Mouse (Mus musculus) gastrocnemius, postnatal 4 days (tissue): Measurements from ENCODE around the gene S100a1. TPM values are rescaled to one million over a fixed set of nuclear protein-coding genes. Genes with fewer than 3 reads are reported as not detected.

Experiments used
- DNase-seq, 2 experiments: peaks; one replicate each; pipeline ENCODE4 v3.0.0; 2021 to 2022; ENCODE audit warnings: low spot score in 2 of 2, mixed read lengths in 2 of 2
- total RNA-seq, 2 experiments: library from RNA; stranded (reverse); gene quantifications; 2 replicates each; pipeline ENCODE4 v1.2.3; 2021

S100a1 gene
- total RNA-seq, 2 experiments from 2014 or later, result 27.3 to 31.2 TPM

- no peak for DNase-seq
Observed at GRCm38 (mm10) chr3:90512948-90513642, 1.1 kb downstream of the S100a1 start.

GRCm38 (mm10) chr3:90512276-90512675, 1.9 kb downstream of the S100a1 start:
- DNase-seq, result no peak

- no peak for DNase-seq
Observed at GRCm38 (mm10) chr3:90509747-90510123, 4.5 kb downstream of the S100a1 start.

GRCm38 (mm10) chr3:90508950-90509746, 5.0 kb downstream of the S100a1 start, which contains the start of gene Chtop:
Gene Chtop, minus strand, starts transcription at chr3:90509498.
- peak; percentile 99 to 100 for DNase-seq

- no peak for DNase-seq
Observed at GRCm38 (mm10) chr3:90508287-90508949, 5.8 kb downstream of the S100a1 start.

GRCm38 (mm10) chr3:90506362-90506761, 7.8 kb downstream of the S100a1 start:
- DNase-seq, result no peak

- DNase-seq, result no peak
Observed at GRCm38 (mm10) chr3:90505216-90505615, 9.0 kb downstream of the S100a1 start.

- no peak for DNase-seq
Observed at GRCm38 (mm10) chr3:90503444-90503843, 10.7 kb downstream of the S100a1 start.

GRCm38 (mm10) chr3:90497597-90497996, 16.6 kb downstream of the S100a1 start:
- no peak for DNase-seq

GRCm38 (mm10) chr3:90495850-90496525, 18.2 kb downstream of the S100a1 start:
- no peak for DNase-seq

GRCm38 (mm10) chr3:90493831-90494540, 20.2 kb downstream of the S100a1 start:
- no peak for DNase-seq

- no peak for DNase-seq
Observed at GRCm38 (mm10) chr3:90491350-90491749, 22.8 kb downstream of the S100a1 start.

GRCm38 (mm10) chr3:90490696-90491256, 23.4 kb downstream of the S100a1 start, which contains the start of gene Snapin:
Gene Snapin, minus strand, starts transcription at chr3:90491033.
- peak; percentile 88 to 96 for DNase-seq

- no peak for DNase-seq
Observed at GRCm38 (mm10) chr3:90488576-90488975, 25.6 kb downstream of the S100a1 start.

- DNase-seq, result no peak
Observed at GRCm38 (mm10) chr3:90486998-90487397, 27.2 kb downstream of the S100a1 start.

- DNase-seq, result peak; percentile 86 to 94
Observed at GRCm38 (mm10) chr3:90475831-90476611, 38.2 kb downstream of the S100a1 start, which contains the start of gene Ilf2. Gene Ilf2, plus strand, starts transcription at chr3:90476126.

GRCm38 (mm10) chr3:90475151-90475830, 38.9 kb downstream of the S100a1 start:
- no peak for DNase-seq

- DNase-seq, result peak in 1 of 2 experiments; percentile 38
Observed at GRCm38 (mm10) chr3:90472213-90472612, 42.0 kb downstream of the S100a1 start.
